Mouse (Mus musculus) retina, postnatal 7 days (tissue): ENCODE measurements at regions not wholly inside any gene's neighbourhood (a gene's known extent, or its start where the extent isn't known, plus 50 kb on each side); places are given as distances from the start of the nearest gene placed in this dataset.
"Not testable (repeated sequence)": the region's sequence is repeated elsewhere in the genome, so short reads cannot be mapped to it uniquely, and the experiment has no call there.

ENCODE experiments used
- DNase-seq: peaks from one replicate; pipeline ENCODE4 v3.0.0-alpha.2; 2012; ENCODE audit warnings: low read depth, low spot score

DNA sequence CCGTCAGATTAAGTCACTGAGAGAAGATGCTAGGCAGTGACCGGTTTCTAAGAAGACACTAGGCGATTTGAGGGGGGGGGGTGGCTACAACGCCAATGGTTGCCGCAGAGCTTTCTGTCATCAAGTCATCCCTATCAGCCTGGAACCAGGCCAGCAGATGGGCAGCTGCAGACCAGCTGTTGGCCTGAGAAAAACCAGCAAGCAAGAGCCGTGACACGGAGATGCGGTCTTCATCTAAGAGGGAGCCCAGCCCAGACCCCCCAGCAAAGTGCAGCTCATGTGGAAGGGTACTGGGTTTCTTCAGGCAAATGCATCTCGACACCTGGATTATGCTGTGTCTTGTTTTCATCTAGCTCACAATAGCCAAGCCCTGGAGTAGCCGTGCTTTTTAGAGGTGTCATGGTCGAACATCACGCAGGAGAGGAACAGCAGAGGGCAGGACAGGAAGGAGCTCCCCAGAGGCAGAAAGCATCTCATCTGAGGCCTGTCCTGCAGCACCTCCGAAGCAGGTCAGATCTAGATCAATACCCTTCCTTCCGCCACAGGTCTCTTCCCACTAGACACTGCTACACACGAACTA is 76.3 kb downstream of the Cpn2 start:
- no peak for DNase-seq

DNA sequence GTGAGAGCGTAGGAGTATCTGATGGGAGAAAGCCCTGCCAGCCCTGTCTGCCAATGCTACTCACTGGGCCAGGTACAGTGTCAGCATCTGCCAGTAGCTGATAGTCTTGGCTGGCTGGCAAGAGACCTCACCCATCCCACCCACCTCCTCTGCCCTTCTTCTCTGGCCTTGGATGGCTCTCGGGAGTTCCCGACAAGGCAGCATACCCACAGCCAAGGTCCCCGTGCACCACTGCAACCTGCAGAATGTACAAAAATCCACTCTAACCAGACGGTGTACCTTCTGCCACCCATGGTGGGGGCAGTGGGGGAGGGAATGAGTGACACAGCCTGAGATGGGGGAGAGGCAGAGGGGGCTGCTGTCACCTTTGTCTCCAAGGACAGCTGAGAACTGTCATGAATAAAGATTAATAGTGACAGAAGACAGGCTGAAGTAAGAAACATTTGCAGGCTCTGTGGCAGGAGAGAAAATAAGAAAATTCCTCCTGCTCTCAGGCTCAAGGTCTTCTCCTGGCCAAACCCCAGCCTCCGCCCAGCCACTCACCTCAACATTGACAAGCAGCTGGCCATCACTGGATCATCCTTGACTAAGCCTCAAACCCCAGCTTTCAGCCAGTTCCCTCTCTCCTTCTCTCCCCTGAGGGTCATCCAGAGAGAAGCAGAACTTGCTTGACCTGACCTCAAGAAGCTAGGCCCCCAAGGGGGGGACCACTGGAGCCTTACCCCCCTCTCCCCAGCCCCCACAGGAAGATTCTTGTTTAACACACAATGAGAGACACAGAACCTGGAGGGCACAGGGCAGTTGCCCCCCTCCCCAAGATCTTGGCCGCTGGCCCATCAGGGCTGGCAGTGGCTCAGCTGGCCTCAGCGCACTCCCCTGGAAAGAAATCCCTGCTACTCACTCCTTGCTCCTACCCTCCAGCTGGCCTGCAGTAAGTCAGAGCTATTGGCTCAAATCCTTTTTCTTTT is 73.7 kb downstream of the Cpn2 start:
- DNase-seq: no peak

- DNase-seq: no peak
Observed at GRCm38 (mm10) chr16:30194836-30195235, 72.5 kb downstream of the Cpn2 start.

GRCm38 (mm10) chr16:30195859-30196258 is 71.4 kb downstream of the Cpn2 start:
- not testable (repeated sequence) for DNase-seq

DNA sequence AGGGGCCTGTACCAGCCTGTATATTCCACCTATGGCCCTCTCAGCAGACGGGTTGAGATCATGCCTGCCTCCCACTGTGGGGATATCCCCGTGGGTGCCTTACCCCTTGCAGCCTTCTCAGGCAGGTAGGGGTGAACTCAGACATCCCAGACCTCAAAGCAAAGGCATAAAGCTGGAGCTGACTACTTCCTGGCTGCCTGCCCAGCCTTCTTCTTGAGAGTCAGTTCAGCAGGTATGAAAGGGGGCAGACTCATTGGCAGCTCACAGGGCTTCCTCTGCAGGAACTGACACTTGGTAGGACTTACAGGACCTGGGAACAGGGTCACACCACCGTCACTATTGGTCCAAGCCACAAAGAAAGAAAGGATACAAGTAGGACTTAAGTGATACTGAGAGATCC is 69.9 kb downstream of the Cpn2 start:
- DNase-seq: no peak

- DNase-seq: no peak
Observed at GRCm38 (mm10) chr16:30199836-30200235, 67.5 kb downstream of the Cpn2 start.

DNA sequence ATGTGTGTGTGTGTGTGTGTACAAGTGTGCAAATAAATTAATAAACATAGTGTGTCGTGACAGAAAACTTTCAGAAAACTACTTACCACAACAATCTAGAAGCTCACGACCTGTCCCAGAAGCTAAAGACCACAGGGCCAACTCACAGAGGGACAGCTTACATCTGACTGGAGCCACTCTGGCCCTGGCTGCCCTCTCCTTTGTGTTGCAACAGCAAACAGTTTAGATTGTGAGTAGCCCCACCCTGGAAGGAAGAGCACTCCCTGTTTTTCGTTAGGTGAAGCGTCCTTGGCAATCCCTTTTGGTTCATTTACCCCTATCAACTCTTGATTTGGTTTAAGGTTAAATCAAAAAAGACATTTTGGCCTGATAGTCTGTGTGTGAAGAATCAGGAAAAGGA is 63.2 kb downstream of the Cpn2 start:
- DNase-seq: no peak

DNA sequence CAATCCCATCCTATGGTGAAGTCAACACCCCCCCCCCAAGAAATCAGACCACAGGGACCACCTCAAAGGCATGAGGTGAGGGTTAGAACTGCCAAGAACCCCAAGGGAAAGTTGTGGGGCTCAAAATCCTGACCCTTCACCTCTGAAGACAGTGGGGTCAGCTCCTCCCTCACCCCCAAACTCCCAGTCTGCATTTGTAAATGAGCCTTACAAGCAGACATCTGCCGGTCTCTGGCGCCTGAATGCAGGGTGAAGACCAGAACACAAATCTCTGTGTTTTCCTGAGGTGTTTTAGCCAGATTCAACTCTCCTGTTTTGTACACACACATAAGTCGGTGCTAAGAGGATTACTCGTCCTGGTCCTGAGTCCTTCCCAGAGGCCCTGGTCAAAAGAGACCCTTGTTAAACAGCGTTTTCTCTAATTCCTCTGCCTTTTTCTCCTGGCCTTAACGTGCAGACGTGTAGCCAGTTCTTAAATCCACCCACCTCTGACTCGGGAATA is 61.9 kb downstream of the Cpn2 start:
- no peak for DNase-seq

- no peak for DNase-seq
Observed at GRCm38 (mm10) chr16:30205816-30206356, 61.4 kb downstream of the Cpn2 start.
